Mouse (Mus musculus) midbrain, embryonic 15.5 days (tissue): ENCODE results near the gene Ppm1g. TPM values are rescaled to one million over a fixed set of nuclear protein-coding genes. Genes with fewer than 3 reads are reported as not detected.

Experiments
- ATAC-seq: fragments of 200-750 bp; cut with Nextera tagmentation; replicated peaks from 2 replicates; pipeline ENCODE4 v1.8.0; 2017; ENCODE audit warnings: moderate TSS enrichment
- H3K27ac ChIP-seq: fragments of 300-500 bp; sonication (generic); 2 replicates; pipeline ENCODE4 v1.5.1; 2015; ENCODE audit warnings: mild to moderate bottlenecking, inconsistent platforms
- H3K27me3 ChIP-seq: fragments of 300-500 bp; sonication (generic); replicated peaks from 2 replicates; pipeline ENCODE4 v1.6.1; 2015; ENCODE audit warnings: inconsistent platforms
- H3K36me3 ChIP-seq: fragments of 300-500 bp; sonication (generic); replicated peaks from 2 replicates; pipeline ENCODE4 v1.6.1; 2015; ENCODE audit warnings: inconsistent platforms
- H3K4me1 ChIP-seq: fragments of 300-500 bp; sonication (generic); 2 replicates; pipeline ENCODE4 v1.6.1; 2015; ENCODE audit warnings: inconsistent platforms
- H3K4me2 ChIP-seq: fragments of 300-500 bp; sonication (generic); 2 replicates; pipeline ENCODE4 v1.6.1; 2015; ENCODE audit warnings: inconsistent platforms, mild to moderate bottlenecking, moderate library complexity
- H3K4me3 ChIP-seq: fragments of 300-500 bp; sonication (generic); 2 replicates; pipeline ENCODE4 v1.5.1; 2015; ENCODE audit warnings: mild to moderate bottlenecking, inconsistent platforms
- H3K9ac ChIP-seq: fragments of 300-500 bp; sonication (generic); 2 replicates; pipeline ENCODE4 v1.6.1; 2015; ENCODE audit warnings: mild to moderate bottlenecking, inconsistent platforms
- H3K9me3 ChIP-seq: fragments of 300-500 bp; sonication (generic); 2 replicates; pipeline ENCODE4 v1.6.1; 2016; ENCODE audit warnings: inconsistent platforms
- WGBS: fragments of 180-500 bp; shearing (Covaris S2); methylation state at CpG from one replicate; pipeline ENCODE4 v1.1.7; 2015; ENCODE audit warnings: mixed read lengths; 5-methylcytosine and 5-hydroxymethylcytosine counted together
- polyA plus RNA-seq: library from polyadenylated mRNA; unstranded; fragments of >200 nt; fragmentation: Nextera tagmentation; extraction: Ambion mirVana; gene quantifications from 2 replicates; pipeline ENCODE4 v1.2.1, GENCODE M21; 2015

Gene Ppm1g
- polyA plus RNA-seq, 1 experiment from 2014 or later: 200 TPM

DNA sequence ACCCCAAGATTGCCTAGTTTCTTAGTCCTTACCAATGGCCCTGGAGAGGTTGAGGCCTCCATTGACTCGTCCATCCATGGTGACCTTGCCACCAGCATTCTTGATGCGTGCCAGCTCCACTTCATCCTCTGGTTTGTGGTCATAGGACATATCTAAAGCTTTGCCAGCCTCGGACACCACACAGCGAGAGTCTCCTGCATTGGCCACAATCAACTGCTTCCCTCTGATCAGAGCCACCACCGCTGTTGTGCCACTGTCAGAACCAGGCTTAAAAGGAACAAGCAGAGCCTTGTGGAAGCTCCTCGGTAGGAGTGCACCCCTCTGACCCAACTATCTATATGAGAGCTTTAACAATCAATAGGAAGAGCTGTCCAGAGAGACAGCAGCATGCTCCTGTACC is 16.1 kb downstream of the Ppm1g start:
- H3K9me3 ChIP-seq: peaks cover 4% of the 10 kb centered on the region
- H3K4me3 ChIP-seq: no peak overlapping the region
- H3K36me3 ChIP-seq: peaks cover 50% of the 10 kb centered on the region
- H3K27ac ChIP-seq: no peak overlapping the region
- H3K27me3 ChIP-seq: no peaks in the 10 kb centered on the region
- no peak overlapping the region for H3K9ac ChIP-seq
- no peak overlapping the region for H3K4me2 ChIP-seq
- no peak for ATAC-seq
- 95% methylated on average over 6 of the region's 6 CpGs for WGBS
- H3K4me1 ChIP-seq: peaks cover 27% of the 10 kb centered on the region

DNA sequence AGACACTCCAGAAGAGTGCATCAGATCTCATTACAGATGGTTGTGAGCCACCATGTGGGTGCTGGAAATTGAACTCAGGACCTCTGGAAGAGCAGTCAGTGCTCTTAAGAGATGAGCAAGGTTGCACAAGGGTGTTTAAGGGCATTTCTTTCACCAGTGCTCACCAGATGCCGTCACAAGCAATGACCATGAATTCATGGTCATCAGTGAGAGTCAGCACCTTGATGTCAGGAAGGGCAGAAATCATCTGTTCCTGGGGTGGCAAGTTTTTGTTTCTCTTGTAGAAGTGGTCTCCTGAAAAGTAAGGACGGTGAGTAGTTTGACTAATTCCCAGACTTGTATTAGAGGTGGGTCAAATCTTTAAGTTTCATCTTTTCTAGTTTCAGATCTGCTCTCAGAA is 16.6 kb downstream of the Ppm1g start:
- Histone ChIP-seq H3K9ac (no peak overlapping the region), H3K27me3 (no peaks in the 10 kb centered on the region), H3K9me3 (peaks cover 4% of the 10 kb centered on the region), H3K27ac (no peak overlapping the region), H3K4me3 (no peak overlapping the region), H3K4me2 (no peak overlapping the region), H3K36me3 (peaks cover 56% of the 10 kb centered on the region), H3K4me1 (peaks cover 27% of the 10 kb centered on the region)
- 92% methylated on average over 2 of the region's 2 CpGs for WGBS
- ATAC-seq: no peak

DNA sequence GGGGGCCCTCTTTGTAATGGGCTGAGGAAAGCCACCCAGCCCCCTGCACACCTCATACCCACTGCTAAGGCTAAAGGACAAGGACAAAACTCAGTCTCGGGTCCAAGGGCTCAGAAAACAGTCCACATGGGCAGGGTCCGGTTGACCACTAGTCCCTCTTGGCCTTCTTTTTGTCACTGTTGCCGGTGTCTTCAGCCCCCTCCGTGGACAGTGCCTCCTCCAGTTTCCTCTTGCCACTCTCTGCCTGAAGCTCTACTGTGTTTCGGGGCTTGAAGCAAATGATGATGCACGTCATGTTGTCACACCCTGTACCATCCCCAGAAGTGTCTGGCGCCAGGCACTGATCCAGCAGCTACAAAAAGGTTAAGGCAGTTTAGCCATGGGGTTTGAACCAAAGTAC is 17.6 kb downstream of the Ppm1g start:
- Histone ChIP-seq H3K9me3 (peaks cover 4% of the 10 kb centered on the region), H3K4me1 (peaks cover 27% of the 10 kb centered on the region), H3K4me2 (peak overlapping the region; percentile 64), H3K27me3 (no peaks in the 10 kb centered on the region), H3K27ac (peak overlapping the region; percentile 81), H3K9ac (no peak overlapping the region), H3K36me3 (peaks cover 65% of the 10 kb centered on the region), H3K4me3 (peak overlapping the region; percentile 92)
- ATAC-seq: no peak
- WGBS: 83% methylated on average over 7 of the region's 7 CpGs

DNA sequence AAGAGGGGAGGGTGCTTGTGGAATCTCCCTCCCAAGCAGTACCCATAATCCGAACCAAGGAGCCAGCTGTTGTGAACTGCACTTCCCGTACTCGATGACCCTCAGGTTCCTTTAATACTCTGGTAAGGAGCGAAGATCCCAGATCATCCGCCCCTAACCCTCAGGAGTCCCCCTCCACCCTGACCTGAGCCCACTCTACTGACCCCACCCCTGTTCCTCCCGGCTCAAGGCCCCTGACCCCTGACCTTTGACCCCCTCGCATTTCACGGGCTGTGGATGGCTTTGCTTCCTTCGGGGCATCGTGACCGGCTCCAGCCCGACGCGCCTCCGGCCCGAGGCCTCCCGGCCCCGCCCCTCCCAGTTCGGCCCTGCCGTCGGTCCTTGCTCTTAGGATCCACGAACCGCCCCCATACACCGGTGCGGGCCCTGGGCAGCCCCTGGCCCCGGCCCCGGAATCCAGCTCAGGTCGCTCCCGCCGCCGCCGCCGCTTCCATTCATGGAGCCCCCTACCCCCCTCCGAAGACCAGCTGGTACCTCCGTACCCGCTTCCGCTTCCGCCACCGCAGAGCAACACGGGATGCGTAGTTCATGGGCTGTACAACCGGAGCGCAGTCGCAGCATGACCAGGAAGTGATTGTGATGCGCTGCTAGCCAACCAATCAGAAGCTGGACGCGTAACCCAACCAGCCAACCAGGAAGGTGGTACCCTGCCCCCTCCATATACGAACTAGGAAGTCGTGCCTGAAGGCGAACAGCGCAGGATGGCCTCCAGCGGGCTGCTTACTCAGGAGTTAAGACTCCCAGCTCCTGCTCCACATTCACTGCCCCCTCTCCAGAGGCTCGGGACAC is 18.5 kb downstream of the Ppm1g start, which contains the start of gene Zfp513:
Zfp513 (minus strand) TSS at position 562 of the 849 bp plus-strand sequence.
- peak within 1 kb of the TSS; percentile 64 for H3K4me2 ChIP-seq
- under 1% methylated on average over 53 of the region's 53 CpGs for WGBS

DNA sequence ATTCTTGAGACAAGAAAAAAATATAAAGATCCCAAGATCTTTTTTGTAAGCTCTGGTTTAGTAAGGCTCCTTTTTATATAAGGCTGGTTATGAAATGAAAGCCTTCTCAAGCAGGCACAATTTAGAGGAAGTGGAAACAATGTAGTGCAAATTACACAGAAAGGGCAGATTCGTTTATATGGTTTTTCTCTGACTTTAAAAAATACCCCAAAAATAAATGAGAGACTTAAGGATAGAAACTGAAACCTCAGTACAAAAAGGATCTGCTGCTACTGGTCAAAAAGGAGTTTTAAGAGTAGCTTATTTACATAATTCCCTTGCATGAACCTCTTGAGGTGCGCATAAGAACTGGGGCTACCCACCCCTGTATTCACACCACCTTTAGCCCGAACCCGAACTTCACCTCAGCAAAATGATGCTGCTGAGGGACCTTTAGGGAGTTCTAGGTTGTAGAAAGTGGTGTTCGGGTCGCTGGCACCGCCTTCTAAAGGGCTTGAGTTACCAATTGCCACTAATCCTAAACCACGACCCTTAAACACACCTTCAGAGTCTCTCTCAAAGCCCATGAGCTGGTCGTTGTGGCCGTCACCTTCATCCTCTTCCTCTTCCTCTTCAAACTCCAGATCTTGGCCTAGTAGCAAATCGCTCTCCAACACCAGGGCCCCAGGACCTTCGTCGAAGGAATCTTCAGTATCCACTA is 19.3 kb downstream of the Ppm1g start:
- Histone ChIP-seq H3K9ac (peak overlapping the region; percentile 92), H3K36me3 (peaks cover 71% of the 10 kb centered on the region), H3K27me3 (no peaks in the 10 kb centered on the region), H3K4me1 (peaks cover 27% of the 10 kb centered on the region), H3K27ac (peak overlapping the region; percentile 85), H3K4me2 (peak overlapping the region; percentile 64), H3K9me3 (peaks cover 4% of the 10 kb centered on the region), H3K4me3 (peak overlapping the region; percentile 92)
- whole genome bisulfite sequencing: 19% methylated on average over 13 of the region's 13 CpGs
- ATAC-seq: no peak

More for the DNA sequence above, 18.5 kb downstream of the Ppm1g start, which contains the start of gene Zfp513:
- H3K4me3 ChIP-seq: peak within 1 kb of the TSS; percentile 92
- ATAC-seq: peak; percentile 97
- H3K27ac ChIP-seq: peak within 1 kb of the TSS; percentile 85
- H3K9me3 ChIP-seq: peaks cover 4% of the 10 kb centered on the region
- peaks cover 70% of the 10 kb centered on the region for H3K36me3 ChIP-seq
- H3K4me1 ChIP-seq: peaks cover 27% of the 10 kb centered on the region
- H3K9ac ChIP-seq: peak within 1 kb of the TSS; percentile 92
- H3K27me3 ChIP-seq: no peaks in the 10 kb centered on the region

DNA sequence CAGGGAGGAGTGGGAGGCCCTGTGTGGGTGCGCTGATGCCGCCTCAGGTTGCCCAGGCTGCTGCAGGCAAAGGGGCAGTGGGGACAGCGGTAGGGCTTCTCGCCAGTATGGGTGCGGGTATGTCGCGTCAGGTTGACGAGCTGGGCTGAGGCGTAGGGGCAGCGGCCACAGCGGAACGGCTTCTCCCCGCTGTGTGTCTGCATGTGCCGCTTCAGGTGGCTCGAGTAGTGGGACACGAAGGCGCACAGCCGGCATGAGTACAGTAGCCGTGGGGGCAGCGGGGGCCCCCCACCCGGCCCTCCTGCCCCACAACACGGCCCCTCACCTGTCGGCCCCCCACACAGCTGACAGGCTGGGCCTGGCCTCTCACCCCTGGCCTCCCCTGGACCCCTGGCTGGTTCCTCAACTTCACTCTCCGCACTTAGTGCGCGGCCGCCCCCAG is 20.1 kb downstream of the Ppm1g start:
- H3K4me3 ChIP-seq: 0 out of 2 replicates have a peak overlapping the region, but pooled peaks have one; percentile 4
- peaks cover 74% of the 10 kb centered on the region for H3K36me3 ChIP-seq
- H3K4me1 ChIP-seq: peaks cover 27% of the 10 kb centered on the region
- no peak overlapping the region for H3K27ac ChIP-seq
- 92% methylated on average over 27 of the region's 27 CpGs for WGBS
- peaks cover 4% of the 10 kb centered on the region for H3K9me3 ChIP-seq
- H3K27me3 ChIP-seq: no peaks in the 10 kb centered on the region
- H3K9ac ChIP-seq: no peak overlapping the region
- ATAC-seq: no peak
- H3K4me2 ChIP-seq: peak overlapping the region; percentile 64

DNA sequence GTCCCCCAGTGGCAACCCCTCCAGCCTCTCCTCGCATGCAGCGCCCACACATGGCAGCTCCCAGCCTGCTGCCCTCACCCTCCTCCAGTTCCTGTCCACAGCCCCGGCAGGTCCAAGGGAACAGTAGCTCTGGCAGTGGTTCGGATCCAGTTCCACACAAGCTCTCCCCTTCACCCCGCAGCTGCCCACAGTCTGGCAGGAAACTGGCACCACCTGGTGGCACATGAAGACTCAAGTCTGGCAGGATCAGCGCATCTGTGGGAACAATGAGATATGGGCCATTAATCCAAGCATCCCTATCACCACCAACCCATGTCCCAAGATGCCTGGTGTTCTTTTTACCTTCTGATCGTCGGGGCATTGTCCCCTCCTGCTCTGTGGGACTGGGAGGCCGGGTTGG is 20.6 kb downstream of the Ppm1g start:
- Histone ChIP-seq H3K36me3 (peaks cover 73% of the 10 kb centered on the region), H3K27me3 (no peaks in the 10 kb centered on the region), H3K4me1 (peaks cover 27% of the 10 kb centered on the region), H3K4me2 (no peak overlapping the region), H3K27ac (no peak overlapping the region), H3K9me3 (peaks cover 4% of the 10 kb centered on the region), H3K4me3 (0 out of 2 replicates have a peak overlapping the region, but pooled peaks have one; percentile 4), H3K9ac (no peak overlapping the region)
- ATAC-seq: no peak
- 85% methylated on average over 9 of the region's 9 CpGs for WGBS

DNA sequence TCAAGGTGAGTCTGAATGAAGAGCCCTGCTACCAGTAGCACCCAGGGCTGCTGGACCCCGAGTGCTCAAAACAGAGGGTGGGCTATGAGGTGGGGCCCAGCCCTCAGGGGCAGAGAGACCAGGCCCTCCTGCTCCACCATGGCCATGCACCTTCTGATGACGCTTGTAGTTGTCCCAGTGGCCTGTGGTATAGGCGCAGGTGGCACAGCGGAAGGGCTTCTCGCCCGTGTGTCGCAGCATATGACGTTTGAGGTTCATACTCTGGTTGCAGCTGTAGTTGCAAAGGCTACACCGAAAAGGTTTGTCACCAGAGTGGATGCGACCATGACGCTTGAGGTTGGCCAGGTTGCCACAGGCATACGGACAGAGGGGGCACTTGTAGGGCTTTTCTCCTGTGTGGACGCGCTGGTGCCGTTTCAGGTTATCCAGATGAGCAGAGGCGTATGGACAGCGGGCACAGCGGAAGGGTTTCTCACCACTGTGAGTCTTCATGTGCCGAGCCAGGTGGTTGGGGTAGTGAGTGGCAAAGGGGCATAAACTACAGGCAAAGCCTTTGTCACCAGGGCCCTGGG is 21.1 kb downstream of the Ppm1g start:
- no peak overlapping the region for H3K4me3 ChIP-seq
- peaks cover 30% of the 10 kb centered on the region for H3K4me1 ChIP-seq
- H3K9ac ChIP-seq: no peak overlapping the region
- H3K4me2 ChIP-seq: no peak overlapping the region
- H3K27ac ChIP-seq: no peak overlapping the region
- 94% methylated on average over 19 of the region's 19 CpGs for WGBS
- H3K27me3 ChIP-seq: no peaks in the 10 kb centered on the region
- peaks cover 4% of the 10 kb centered on the region for H3K9me3 ChIP-seq
- H3K36me3 ChIP-seq: peaks cover 72% of the 10 kb centered on the region
- ATAC-seq: no peak

DNA sequence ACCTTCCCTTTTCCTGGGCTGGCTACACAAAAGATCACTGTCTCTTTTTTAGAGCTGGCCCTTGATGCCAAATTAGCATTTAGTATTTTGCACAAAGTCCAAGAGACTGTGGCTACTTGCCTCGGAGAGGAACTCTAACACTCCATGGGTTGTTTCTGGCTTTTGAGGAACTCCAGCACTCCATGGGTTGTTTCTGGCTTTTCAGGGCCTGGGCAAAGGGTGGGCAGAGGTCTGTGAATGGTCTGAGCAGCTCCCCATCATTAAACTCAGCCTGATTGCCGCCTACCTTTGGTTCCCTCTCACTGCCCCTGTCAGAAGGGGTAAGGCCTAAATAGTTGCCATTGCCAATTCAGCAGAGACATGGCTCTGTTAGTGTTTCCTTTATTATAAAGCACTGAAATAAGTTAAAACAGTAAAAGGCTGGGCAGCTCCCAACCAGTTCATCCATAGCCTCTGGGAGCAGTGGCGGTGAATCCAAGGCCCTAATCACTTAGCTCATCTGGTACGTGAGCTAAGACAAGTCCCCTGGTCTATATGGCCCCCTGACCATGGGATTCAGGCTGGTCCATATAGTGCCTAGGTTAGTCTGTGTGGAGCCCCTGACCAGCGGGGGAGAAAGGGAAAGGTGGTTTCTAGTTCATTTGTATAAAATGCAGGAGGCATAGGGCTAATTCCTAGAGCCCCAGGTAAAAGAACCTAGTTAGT is 21.7 kb downstream of the Ppm1g start:
- H3K4me2 ChIP-seq: no peak overlapping the region
- peaks cover 4% of the 10 kb centered on the region for H3K9me3 ChIP-seq
- no peak for ATAC-seq
- WGBS: 82% methylated on average over 5 of the region's 5 CpGs
- H3K27ac ChIP-seq: no peak overlapping the region
- H3K27me3 ChIP-seq: no peaks in the 10 kb centered on the region
- no peak overlapping the region for H3K4me3 ChIP-seq
- H3K9ac ChIP-seq: no peak overlapping the region
- peaks cover 37% of the 10 kb centered on the region for H3K4me1 ChIP-seq
- peaks cover 66% of the 10 kb centered on the region for H3K36me3 ChIP-seq

DNA sequence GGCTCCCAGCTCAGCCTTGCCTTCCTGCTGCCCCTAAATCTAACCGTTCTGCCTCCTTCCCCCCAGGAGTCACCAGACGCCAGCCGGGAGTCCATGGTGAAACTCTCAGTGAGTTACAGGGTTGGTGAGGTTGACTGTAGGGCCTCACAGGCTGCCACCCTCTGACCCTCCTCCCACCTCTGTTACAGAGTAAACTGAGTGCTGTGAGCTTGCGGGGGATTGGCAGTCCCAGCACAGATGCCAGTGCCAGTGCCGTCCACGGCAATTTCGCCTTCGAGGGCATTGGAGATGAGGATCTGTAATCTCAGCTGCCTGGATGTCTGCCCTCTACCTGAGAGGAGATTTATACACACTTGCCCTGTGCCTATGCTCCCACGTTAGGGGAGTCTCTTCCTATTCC is 22.3 kb downstream of the Ppm1g start:
- Histone ChIP-seq H3K36me3 (peaks cover 60% of the 10 kb centered on the region), H3K4me3 (no peak overlapping the region), H3K4me2 (no peak overlapping the region), H3K9ac (no peak overlapping the region), H3K27ac (no peak overlapping the region), H3K27me3 (no peaks in the 10 kb centered on the region), H3K4me1 (peaks cover 38% of the 10 kb centered on the region), H3K9me3 (peaks cover 4% of the 10 kb centered on the region)
- 89% methylated on average over 9 of the region's 9 CpGs for WGBS
- ATAC-seq: no peak

DNA sequence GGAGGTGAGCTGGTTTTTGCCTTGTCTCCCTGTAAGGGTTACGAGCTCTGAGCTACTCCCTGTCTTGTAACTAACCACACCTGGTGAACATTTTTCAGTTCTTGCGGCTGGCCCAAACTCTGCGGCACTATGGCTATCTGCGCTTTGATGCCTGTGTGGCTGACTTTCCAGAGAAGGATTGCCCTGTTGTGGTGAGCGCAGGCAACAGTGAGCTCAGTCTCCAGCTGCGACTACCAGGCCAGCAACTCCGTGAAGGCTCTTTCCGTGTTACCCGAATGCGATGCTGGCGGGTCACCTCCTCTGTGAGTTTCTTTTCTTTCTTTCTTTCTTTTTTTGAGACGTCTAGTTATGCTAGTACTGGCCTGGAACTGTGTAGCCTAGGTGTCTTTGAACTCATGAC is 23.4 kb downstream of the Ppm1g start:
- H3K4me1 ChIP-seq: peaks cover 34% of the 10 kb centered on the region
- no peak overlapping the region for H3K4me2 ChIP-seq
- H3K27me3 ChIP-seq: no peaks in the 10 kb centered on the region
- peaks cover 4% of the 10 kb centered on the region for H3K9me3 ChIP-seq
- peaks cover 55% of the 10 kb centered on the region for H3K36me3 ChIP-seq
- H3K27ac ChIP-seq: no peak overlapping the region
- no peak overlapping the region for H3K4me3 ChIP-seq
- 93% methylated on average over 12 of the region's 12 CpGs for WGBS
- ATAC-seq: no peak
- no peak overlapping the region for H3K9ac ChIP-seq

DNA sequence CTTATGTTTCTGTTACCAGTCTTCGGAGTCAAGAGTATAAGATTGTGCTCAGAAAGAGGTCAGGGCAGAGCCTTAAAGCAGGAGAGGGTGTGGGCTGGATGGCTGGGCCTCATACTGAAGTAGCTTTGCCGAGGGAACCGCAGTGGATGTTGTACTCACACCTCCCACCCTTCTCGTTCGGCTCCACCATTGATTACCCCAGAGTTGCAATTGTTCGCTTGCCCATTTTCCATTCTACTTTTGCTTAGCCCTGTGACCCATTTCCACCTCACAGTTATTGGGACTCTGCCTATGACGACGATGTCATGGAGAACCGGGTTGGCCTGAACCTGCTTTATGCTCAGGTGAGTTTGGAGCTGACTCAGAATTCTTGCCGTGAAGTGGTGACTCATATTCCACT is 24.3 kb downstream of the Ppm1g start:
- Histone ChIP-seq H3K4me2 (no peak overlapping the region), H3K4me3 (no peak overlapping the region), H3K9ac (no peak overlapping the region), H3K9me3 (peaks cover 4% of the 10 kb centered on the region), H3K36me3 (peaks cover 56% of the 10 kb centered on the region), H3K4me1 (peaks cover 38% of the 10 kb centered on the region), H3K27ac (no peak overlapping the region), H3K27me3 (no peaks in the 10 kb centered on the region)
- no peak for ATAC-seq
- 95% methylated on average over 10 of the region's 10 CpGs for WGBS
